Mouse (Mus musculus) heart, postnatal 0 days (tissue): ENCODE data around the gene Stox2. TPM values are rescaled to one million over a fixed set of nuclear protein-coding genes. Genes with fewer than 3 reads are reported as not detected.

Experiments
- ATAC-seq: fragments of 200-750 bp; cut with Nextera tagmentation; 2 replicates; pipeline ENCODE4 v1.8.0; 2017; ENCODE audit warnings: low read depth, moderate number of reproducible peaks, moderate library complexity; ENCODE audit not compliant: insufficient read depth
- DNase-seq: peaks from one replicate; pipeline ENCODE4 v3.0.0-alpha.2; 2016; ENCODE audit warnings: low spot score
- H3K27ac ChIP-seq: fragments of 300-500 bp; sonication (generic); 2 replicates; pipeline ENCODE4 v1.5.1; 2014; ENCODE audit warnings: low read depth, mild to moderate bottlenecking
- H3K27me3 ChIP-seq: fragments of 300-500 bp; sonication (generic); 2 replicates; pipeline ENCODE4 v1.6.1; 2014; ENCODE audit warnings: low read length, mixed read lengths; ENCODE audit not compliant: control insufficient read depth, insufficient read depth
- H3K36me3 ChIP-seq: fragments of 300-500 bp; sonication (generic); replicated peaks from 2 replicates; pipeline ENCODE4 v1.6.1; 2014; ENCODE audit warnings: low read length, mixed read lengths; ENCODE audit not compliant: control insufficient read depth, insufficient read depth
- H3K4me1 ChIP-seq: fragments of 300-500 bp; sonication (generic); 2 replicates; pipeline ENCODE4 v1.6.1; 2014; ENCODE audit warnings: antibody characterized with exemption; ENCODE audit not compliant: control insufficient read depth, insufficient read depth
- H3K4me2 ChIP-seq: fragments of 300-500 bp; sonication (generic); 2 replicates; pipeline ENCODE4 v1.6.1; 2014; ENCODE audit warnings: low read depth, mild to moderate bottlenecking, low read length, moderate library complexity
- H3K4me3 ChIP-seq: fragments of 300-500 bp; sonication (generic); 2 replicates; pipeline ENCODE4 v1.5.1; 2014; ENCODE audit warnings: low read depth, low read length
- H3K9ac ChIP-seq: fragments of 300-500 bp; sonication (generic); replicated peaks from 2 replicates; pipeline ENCODE4 v1.6.1; 2014; ENCODE audit warnings: low read depth, low read length, mixed read lengths
- H3K9me3 ChIP-seq: fragments of 300-500 bp; sonication (generic); replicated peaks from 2 replicates; pipeline ENCODE4 v1.6.1; 2016; ENCODE audit warnings: low read length; ENCODE audit not compliant: control insufficient read depth
- CTCF ChIP-seq: IDR thresholded peaks from 2 replicates; pipeline ENCODE4 v1.5.1; 2016; ENCODE audit warnings: antibody characterized with exemption, control low read depth, low read depth
- EP300 ChIP-seq: IDR thresholded peaks from 2 replicates; pipeline ENCODE4 v1.6.1; 2016; ENCODE audit warnings: antibody characterized with exemption, low read depth
- WGBS: fragments of 180-500 bp; shearing (Covaris S2); extraction: QIAGEN DNeasy Blood & Tissue Kit; methylation state at CpG from one replicate; pipeline ENCODE4 v1.1.7; 2014; 5-methylcytosine and 5-hydroxymethylcytosine counted together
- polyA plus RNA-seq: library from polyadenylated mRNA; unstranded; fragments of >200 nt; fragmentation: Nextera tagmentation; extraction: Ambion mirVana; gene quantifications from 2 replicates; pipeline ENCODE4 v1.2.1, GENCODE M21; 2015
- total RNA-seq: library from RNA; depleted of rRNA; stranded (reverse); fragments of >200 nt; gene quantifications from 2 replicates; pipeline ENCODE4 v1.2.3, GENCODE M21; 2014; ENCODE audit warnings: low replicate concordance

Gene Stox2
- total and polyA plus RNA-seq, 2 experiments from 2014 or later = 6.2 to 12.7 TPM

- Histone ChIP-seq H3K4me3 (no peak overlapping the region), H3K4me2 (no peak overlapping the region), H3K36me3 (no peaks in the 10 kb centered on the region), H3K9ac (no peak overlapping the region), H3K9me3 (no peaks in the 10 kb centered on the region), H3K4me1 (0 out of 2 replicates have a peak, but pooled peaks cover 10% of the 10 kb centered on the region), H3K27me3 (0 out of 2 replicates have a peak, but pooled peaks cover 3% of the 10 kb centered on the region), H3K27ac (no peak overlapping the region)
- WGBS = 87% methylated on average over 15 of the region's 15 CpGs
- DNase-seq (no peak), ATAC-seq (no peak)
- TF ChIP-seq CTCF = no peak
- TF ChIP-seq EP300 = no peak
Observed at GRCm38 (mm10) chr8:47369949-47370348, 76.2 kb downstream of the Stox2 start.

- no peak overlapping the region for H3K4me3 ChIP-seq
- DNase-seq = no peak
- H3K4me2 ChIP-seq = no peak overlapping the region
- H3K27ac ChIP-seq = no peak overlapping the region
- no peak overlapping the region for H3K9ac ChIP-seq
- peaks cover 12% of the 10 kb centered on the region; the same call in 1 of the 2 replicates for H3K4me1 ChIP-seq
- no peaks in the 10 kb centered on the region for H3K9me3 ChIP-seq
- WGBS = 90% methylated on average over 16 of the region's 16 CpGs
- H3K36me3 ChIP-seq = no peaks in the 10 kb centered on the region
- 0 out of 2 replicates have a peak, but pooled peaks cover 5% of the 10 kb centered on the region for H3K27me3 ChIP-seq
- no peak for TF ChIP-seq CTCF
- no peak for TF ChIP-seq EP300
- no peak for ATAC-seq
Observed at GRCm38 (mm10) chr8:47369044-47369769, 77.0 kb downstream of the Stox2 start.

DNA sequence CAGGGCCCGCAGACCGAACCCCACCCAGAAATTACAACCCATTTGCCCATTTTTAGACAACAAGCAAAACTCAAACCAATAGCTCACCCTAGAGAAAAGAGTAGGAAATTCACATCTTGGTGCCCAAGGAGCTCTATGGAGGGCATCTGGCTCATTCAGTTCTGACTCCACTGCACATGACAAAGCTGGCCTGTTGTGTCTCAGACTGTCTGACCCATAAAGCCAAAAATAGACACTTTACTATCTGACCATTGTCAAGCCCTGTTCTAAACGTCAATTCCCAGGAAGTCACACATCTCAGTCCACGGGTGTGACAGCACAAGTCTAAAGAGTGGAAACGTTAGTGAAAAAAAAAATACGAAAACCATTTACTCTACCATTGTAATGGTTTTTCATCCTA, 79.1 kb downstream of the Stox2 start:
- TF ChIP-seq EP300 (0 out of 2 replicates have a peak, but pooled peaks have one; percentile 57), CTCF (0 out of 2 replicates have a peak, but pooled peaks have one; percentile 7)
- no peaks in the 10 kb centered on the region for H3K9me3 ChIP-seq
- H3K27me3 ChIP-seq = 0 out of 2 replicates have a peak, but pooled peaks cover 5% of the 10 kb centered on the region
- H3K4me2 ChIP-seq = no peak overlapping the region
- H3K36me3 ChIP-seq = no peaks in the 10 kb centered on the region
- whole genome bisulfite sequencing = 41% methylated on average over 6 of the region's 6 CpGs
- peaks cover 30% of the 10 kb centered on the region for H3K4me1 ChIP-seq
- ATAC-seq (peak; percentile 74), DNase-seq (peak; percentile 82)
- H3K27ac ChIP-seq = peak overlapping the region; percentile 62; the same call in 1 of the 2 replicates
- H3K9ac ChIP-seq = no peak overlapping the region
- no peak overlapping the region for H3K4me3 ChIP-seq

GRCm38 (mm10) chr8:47363271-47363670, 82.9 kb downstream of the Stox2 start:
- WGBS = 3% methylated on average over 8 of the region's 8 CpGs
- TF ChIP-seq CTCF = no peak
- TF ChIP-seq EP300 = peak; percentile 98
- Histone ChIP-seq H3K27me3 (peaks cover 8% of the 10 kb centered on the region; the same call in 1 of the 2 replicates), H3K27ac (0 out of 2 replicates have a peak overlapping the region, but pooled peaks have one; percentile 41), H3K4me2 (no peak overlapping the region), H3K9me3 (no peaks in the 10 kb centered on the region), H3K4me3 (no peak overlapping the region), H3K4me1 (peaks cover 27% of the 10 kb centered on the region), H3K36me3 (no peaks in the 10 kb centered on the region), H3K9ac (no peak overlapping the region)
- ATAC-seq = peak; percentile 86
- peak; percentile 88 for DNase-seq

DNA sequence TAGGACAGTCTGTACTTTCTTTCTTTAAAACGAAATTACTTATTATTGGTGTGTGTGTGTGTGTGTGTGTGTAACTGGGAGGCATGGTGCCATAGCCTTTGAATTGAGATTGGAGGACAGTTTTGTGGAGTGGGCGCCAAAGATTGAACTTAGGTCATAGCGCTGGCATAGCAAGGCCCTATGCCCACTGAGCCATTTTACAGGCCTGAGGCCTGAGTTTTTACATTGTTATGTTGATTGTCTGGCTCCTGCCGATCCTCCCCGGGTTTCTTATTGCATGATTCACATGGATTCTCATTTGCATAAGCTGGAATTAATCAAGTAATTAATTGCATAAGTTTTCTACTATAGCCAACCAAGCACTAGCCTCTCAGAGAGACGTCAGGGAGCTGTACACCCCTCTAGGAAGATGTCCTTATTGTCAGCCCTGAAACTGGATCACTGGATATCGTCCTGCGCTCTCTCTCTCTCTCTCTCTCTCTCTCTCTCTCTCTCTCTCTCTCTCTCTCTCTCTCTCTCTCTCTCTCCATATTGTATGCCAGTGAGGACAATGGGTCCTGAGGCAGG, 90.7 kb downstream of the Stox2 start:
- no peak for TF ChIP-seq EP300
- no peak for TF ChIP-seq CTCF
- DNase-seq (no peak), ATAC-seq (no peak)
- Histone ChIP-seq H3K27me3 (no peaks in the 10 kb centered on the region), H3K36me3 (no peaks in the 10 kb centered on the region), H3K9me3 (no peaks in the 10 kb centered on the region), H3K9ac (no peak overlapping the region), H3K4me1 (peaks cover 17% of the 10 kb centered on the region), H3K27ac (no peak overlapping the region), H3K4me3 (no peak overlapping the region), H3K4me2 (no peak overlapping the region)
- WGBS = 86% methylated on average over 8 of the region's 8 CpGs
